Mouse (Mus musculus) effector memory CD4-positive, alpha-beta T cell, adult 7 months (primary cell): Measurements from ENCODE around the gene Gm8212. TPM values are rescaled to one million over a fixed set of nuclear protein-coding genes. Genes with fewer than 3 reads are reported as not detected.

Experiments used
- polyA plus RNA-seq: library from polyadenylated mRNA; unstranded; fragments of 100-300 nt; shearing (Covaris generic); gene quantifications from one replicate; pipeline ENCODE4 v1.2.1, GENCODE M21; 2017

Gm8212 gene
- not detected for polyA plus RNA-seq

DNA sequence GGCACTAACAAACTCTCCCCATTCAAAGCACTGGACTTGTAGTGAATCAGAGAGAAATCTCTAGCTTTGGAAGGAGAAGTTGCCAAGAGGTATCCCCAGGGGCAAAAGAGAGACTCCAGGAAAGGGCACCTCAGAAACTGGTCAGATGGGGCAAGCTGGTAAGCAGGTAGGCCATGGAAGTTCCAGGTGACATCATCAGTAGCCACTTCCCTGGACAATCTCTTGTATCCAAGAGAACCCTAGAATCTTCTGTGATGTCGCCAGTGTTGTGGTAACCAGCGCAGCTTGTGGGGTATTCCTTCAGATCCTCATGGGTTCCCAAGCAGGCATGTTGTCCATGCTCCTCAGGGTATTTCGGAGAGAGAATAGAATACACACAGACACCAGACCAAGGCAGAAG, at the start of gene Gm8212:
Gene Gm8212 (plus strand): TSS at position 301 of the 400 bp plus-strand sequence.

DNA sequence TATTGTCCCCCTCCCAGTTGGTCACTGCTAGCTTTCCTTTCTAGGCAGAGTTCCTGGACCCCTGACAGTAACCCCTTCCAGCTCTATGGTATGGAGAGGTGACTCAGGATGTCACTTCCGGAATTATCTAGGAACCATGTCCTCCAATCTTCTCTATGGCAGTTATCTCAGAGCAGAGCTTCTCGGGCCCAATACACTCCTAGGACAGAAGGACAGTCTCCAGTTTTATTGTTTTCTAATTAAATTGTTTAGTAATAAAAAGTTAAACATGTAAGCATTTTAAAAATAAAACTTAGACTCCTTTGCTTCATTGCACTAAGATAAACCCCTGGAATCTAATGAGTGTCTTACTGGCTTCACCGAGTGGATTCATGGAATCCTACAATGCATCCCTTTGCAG, 15.7 kb downstream of the Gm8212 start, which contains the start of gene 4930503E14Rik:
Gene 4930503E14Rik (minus strand): TSS at position 101 of the 400 bp plus-strand sequence.

Other genes with a start within 250 kb of the Gm8212 start
- gene Ang5, start 240.6 kb upstream of the Gm8212 start, polyA plus RNA-seq: not detected
- gene Ang6, start 195.4 kb upstream of the Gm8212 start, polyA plus RNA-seq: not detected
- gene Ear2, start 95.0 kb upstream of the Gm8212 start, polyA plus RNA-seq: not detected
- not detected for gene Gm3327, start 73.8 kb upstream of the Gm8212 start, polyA plus RNA-seq
- not detected for gene 4930503E14Rik, start 15.6 kb downstream of the Gm8212 start, polyA plus RNA-seq
- gene Gm8220, start 87.9 kb downstream of the Gm8212 start, polyA plus RNA-seq: not detected
- gene Gm5930, start 140.9 kb downstream of the Gm8212 start, polyA plus RNA-seq: not detected
- gene Gm8229, start 167.7 kb downstream of the Gm8212 start, polyA plus RNA-seq: not detected
- not detected for gene Gm3371, start 213.0 kb downstream of the Gm8212 start, polyA plus RNA-seq
- gene Gm8232, start 236.0 kb downstream of the Gm8212 start, polyA plus RNA-seq: not detected